Mouse (Mus musculus): ENCODE results near the gene Klk8.

DNA sequence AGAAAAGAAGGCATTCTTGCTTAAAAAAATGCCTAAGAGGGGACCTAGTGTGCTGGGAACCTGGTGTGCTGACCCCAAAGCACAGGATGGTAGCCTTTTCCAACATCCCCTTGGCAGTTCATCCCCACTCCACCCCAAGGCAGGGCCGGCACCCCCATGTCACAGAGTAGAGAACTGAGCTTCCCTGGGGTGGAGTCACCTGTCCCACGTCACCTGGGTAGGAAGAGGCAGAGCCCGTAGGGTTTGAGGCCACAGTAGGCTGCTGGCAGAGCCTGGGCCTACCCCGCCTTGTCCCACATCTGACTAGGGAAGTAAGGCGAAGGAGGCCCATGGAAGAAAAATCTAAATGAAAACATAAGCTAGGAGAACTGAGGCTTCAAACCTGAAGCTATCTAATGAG lies 23.0 kb upstream of the Klk8 start, which contains the start of gene Klk11:
- no peak for TF ChIP-seq CTCF (IDR thresholded peaks at IDR 0.05)
- no peak for TF ChIP-seq EP300 (IDR thresholded peaks at IDR 0.05; ENCODE audit: insufficient read depth, low read depth, low read length)

All from heart, adult 2 months (tissue).